Mouse (Mus musculus) retina, postnatal 7 days (tissue): ENCODE results near the gene Rsu1.
"Not testable (repeated sequence)": the region's sequence is repeated elsewhere in the genome, so short reads cannot be mapped to it uniquely, and the experiment has no call there.

ENCODE experiments used
- DNase-seq: peaks from one replicate; pipeline ENCODE4 v3.0.0-alpha.2; 2012; ENCODE audit warnings: low read depth, low spot score

Gene Rsu1

GRCm38 (mm10) chr2:13224546-13224945 is 46.7 kb downstream of the Rsu1 start:
- no peak for DNase-seq

DNA sequence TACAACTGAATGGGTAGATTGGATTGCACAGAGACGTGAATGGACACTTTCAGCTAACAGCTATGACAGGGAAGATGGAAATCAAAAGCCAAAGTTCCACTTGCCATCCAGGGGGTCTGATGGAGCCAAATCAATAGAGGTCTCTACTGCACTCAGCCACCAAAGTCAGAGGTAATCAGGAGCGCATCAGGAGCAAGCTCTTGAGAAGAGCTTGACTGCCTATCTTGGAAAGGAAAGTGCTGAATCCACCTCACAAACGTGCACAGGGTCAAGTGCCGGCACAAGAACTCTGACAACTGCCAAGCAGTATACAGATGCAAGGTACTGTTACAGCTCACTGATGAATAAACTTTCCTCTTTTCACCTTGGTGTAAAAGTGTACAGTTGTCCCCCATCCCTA is 47.8 kb downstream of the Rsu1 start:
- no peak for DNase-seq

DNA sequence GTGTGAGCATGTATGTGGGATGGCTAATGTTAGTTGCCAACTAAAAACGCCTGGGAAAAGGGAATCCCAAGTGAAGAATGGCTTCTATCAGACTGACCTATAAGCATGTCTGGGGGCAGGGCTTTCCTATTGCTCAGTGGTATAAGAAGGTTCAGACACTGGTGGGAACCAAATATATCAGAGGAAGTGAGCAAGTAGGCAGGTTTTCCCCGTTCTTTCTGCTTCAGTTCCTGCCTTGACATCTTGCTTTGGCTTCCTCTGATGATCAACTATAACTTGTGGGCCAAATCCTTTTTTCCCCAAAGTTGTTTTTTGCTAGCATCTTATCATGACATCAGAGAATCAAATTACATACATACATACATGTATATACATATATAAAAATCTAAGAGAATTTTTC is 51.1 kb downstream of the Rsu1 start:
- DNase-seq, result no peak

DNA sequence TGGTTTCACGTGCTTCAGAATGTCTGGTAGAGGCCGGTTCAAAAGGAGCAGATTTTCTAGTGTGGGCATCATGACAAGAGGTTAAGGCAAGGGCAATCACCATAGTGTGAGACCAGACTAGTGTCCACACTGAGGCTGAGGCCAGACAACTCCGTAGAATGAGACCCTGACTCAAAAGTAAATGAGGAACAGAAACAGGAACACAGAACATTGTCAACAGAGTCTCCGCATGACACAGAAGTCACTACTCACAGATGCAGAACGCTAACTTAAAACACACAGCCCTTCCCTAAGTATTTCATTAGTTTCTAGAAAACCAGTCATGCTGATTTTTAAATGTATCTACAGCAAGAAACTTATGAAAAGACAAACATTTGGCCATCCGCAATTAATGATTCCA is 53.1 kb downstream of the Rsu1 start:
- no peak for DNase-seq

DNA sequence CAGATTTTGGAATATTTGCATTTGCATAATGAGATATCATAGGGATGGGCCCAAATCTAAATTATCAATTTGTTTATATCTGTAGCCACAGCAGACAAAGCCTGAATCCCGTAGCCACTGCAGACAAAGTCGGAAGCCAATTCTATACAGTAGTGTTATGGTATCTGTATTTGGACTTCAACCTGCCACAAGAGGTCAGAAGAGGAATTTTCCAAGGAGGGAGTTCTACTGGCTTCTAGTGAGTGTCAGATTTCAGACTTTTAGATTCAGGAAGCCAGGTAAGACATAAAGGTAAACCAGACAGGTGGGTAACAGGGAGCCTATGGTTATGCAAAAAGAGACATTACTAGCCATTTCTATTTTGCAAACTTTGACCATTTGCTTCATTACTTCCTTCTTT is 64.4 kb downstream of the Rsu1 start:
- no peak for DNase-seq

- no peak for DNase-seq
These were observed 64.8 kb downstream of the Rsu1 start for GRCm38 (mm10) chr2:13206367-13206766.

- DNase-seq, result no peak
These were observed 68.3 kb downstream of the Rsu1 start for GRCm38 (mm10) chr2:13202805-13203475.

DNA sequence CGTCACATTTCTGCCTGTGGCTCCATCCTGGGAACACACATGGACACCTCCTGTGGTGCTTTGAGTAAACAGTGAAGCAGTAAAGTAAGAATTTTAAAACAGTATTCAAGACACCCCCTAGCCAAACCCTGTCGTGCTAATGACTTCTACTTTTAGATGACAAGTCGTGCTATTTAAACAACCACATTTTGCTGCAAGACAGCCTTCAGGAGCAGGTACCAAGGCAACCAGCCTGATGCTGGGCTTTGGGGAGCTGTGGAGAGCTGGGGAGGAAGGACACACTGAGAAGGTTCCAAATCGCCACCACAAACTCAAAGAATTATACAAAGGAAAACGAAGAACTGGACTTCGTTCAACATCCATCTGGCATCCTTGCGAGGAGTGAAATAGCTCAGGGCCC is 71.5 kb downstream of the Rsu1 start:
- DNase-seq, result no peak

DNA sequence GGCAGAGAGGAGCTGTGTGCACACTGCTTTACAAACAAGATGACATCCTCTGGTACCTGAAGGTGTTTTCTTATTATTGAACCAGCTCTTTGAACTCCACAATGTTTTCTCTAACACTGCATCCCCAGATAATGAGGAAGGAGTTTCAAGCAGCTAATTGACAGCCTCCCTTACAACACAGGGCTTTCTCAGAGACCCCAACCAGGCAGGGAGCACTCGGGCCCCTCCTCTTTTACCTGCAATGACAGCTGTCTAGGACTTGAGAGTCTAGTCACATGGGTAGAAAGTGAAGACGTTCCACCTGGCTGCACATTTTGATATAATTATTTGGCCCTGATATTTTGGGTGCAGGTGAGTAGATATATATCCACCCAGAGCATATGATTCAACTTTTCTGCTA is 72.2 kb downstream of the Rsu1 start:
- DNase-seq, result no peak

- no peak for DNase-seq
These were observed 75.7 kb downstream of the Rsu1 start for GRCm38 (mm10) chr2:13195540-13195939.

DNA sequence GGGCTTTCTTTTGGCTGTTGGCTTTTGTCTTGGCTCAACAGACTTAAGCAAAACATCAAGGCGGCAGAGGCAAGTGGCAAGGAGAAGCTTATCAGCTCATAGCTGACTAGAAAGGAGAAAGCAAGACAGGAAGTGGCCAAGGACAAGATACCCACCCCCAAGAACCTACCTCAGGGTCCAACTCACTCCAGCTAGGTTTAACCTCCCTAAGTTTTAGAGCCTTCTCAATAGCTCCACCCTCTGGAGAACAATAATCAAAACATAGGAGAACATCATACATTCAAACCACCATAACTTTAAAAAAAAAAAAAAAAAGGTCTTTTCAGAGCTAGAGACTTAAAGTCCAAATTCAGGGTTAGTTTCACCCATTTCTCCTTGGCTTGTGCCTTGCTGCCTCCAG is 79.1 kb downstream of the Rsu1 start:
- no peak for DNase-seq

DNA sequence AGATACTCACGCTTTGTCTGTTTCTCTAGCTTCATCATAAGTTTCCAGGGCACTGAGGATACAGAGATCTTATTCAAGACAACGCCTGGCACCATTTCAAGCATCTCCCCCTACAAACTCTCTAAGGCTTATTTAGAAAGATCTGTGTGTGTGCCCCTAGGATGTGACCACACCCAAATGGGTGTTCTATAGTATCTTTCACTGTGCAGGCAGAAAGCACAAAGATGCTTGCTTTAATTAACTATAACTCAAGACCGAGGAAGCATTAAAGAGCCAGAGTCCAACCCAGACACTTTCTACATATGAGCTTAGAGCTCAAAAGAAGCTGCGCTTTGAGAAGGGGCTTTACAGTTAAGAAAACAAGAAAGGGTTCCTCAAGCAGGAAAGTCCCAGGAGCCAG is 80.4 kb downstream of the Rsu1 start:
- DNase-seq, result no peak

DNA sequence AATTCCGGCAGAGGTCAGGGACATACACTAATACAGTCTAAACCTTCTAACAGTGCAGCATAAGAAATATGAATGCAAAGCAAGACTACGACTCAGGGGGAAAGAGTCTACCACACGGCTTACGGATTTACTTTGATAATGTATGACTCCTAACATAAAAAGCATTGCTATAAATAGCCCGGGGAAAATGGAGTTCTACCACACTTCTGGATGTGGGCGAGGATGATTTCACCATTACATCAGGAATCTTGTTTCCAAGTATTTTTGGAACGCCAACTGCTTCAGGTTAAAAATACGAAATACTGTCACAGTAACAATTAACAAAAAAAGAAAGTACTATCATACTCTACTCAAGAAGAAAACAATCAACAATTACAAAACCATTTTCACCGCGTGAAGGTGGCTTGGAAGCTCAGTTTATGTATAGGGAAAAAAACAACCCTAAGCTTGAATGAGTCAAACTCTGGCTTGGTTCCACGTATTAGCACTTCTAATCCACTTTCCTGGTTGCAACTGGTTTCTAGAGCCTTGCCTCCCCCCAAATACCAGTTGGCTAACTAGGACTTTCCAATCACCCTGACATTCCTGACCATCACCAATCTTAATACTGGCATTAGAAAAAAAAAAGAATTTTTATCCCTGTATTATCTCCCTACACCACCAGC is 82.3 kb downstream of the Rsu1 start:
- no peak for DNase-seq

- DNase-seq, result no peak
These were observed 88.1 kb downstream of the Rsu1 start for GRCm38 (mm10) chr2:13183124-13183523.

GRCm38 (mm10) chr2:13181899-13182298 is 89.3 kb downstream of the Rsu1 start:
- DNase-seq, result not testable (repeated sequence)

GRCm38 (mm10) chr2:13177698-13178395 is 93.4 kb downstream of the Rsu1 start:
- no peak for DNase-seq

- DNase-seq, result no peak
These were observed 95.0 kb downstream of the Rsu1 start for GRCm38 (mm10) chr2:13176304-13176620.

- peak; percentile 64 for DNase-seq
These were observed 95.5 kb downstream of the Rsu1 start for GRCm38 (mm10) chr2:13175536-13176303.

GRCm38 (mm10) chr2:13174461-13174860 is 96.8 kb downstream of the Rsu1 start:
- DNase-seq, result no peak

GRCm38 (mm10) chr2:13170651-13171050 is 100.6 kb downstream of the Rsu1 start:
- no peak for DNase-seq

- DNase-seq, result no peak
These were observed 101.3 kb downstream of the Rsu1 start for GRCm38 (mm10) chr2:13169962-13170361.

DNA sequence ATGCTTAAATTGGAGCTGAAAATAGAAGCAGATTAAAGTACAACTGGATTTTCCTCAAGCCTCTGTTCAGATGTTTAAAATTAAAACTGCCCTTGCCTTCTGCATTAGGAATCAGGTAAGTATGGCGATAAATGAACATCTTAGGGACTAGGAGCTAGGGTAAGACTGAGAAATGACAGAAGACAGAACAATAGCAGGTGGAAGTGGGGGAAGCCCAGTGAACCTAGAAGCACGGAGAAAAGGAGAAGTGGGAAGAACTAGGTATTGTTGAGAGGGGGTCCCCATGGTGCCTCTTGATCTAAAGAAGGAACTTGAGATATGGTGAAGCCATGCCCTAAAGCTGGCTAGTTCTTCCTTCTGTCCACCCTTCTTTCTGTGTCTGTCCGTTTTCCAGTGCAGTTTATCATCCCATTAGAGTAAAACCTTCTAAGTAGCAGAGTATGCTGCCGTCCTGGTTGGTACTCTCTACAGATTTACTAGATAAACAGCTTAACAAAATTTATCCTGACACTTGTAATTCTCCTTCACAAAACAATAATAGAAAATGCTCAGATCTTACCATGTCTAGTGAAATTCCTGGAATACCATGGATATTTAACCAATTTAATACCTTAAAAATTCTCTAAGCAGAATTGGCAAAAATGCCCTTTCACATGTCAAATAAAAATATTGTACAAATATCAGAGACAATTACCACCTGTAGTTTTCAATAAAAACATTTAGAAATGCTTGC is 101.9 kb downstream of the Rsu1 start:
- DNase-seq, result no peak
